Mouse (Mus musculus): ENCODE results near the gene Nup35. TPM values are rescaled to one million over a fixed set of nuclear protein-coding genes. Genes with fewer than 3 reads are reported as not detected.

Nup35 gene
- polyA plus RNA-seq, 1 experiment from 2014 or later: 53.1 TPM

- whole genome bisulfite sequencing: 73% methylated on average over 3 of the region's 3 CpGs
- H3K27ac ChIP-seq (ENCODE audit: low read length): no peak overlapping the region
- no peak for ATAC-seq (ENCODE audit: low read depth)
Observed at GRCm38 (mm10) chr2:80621921-80622320, 4.9 kb downstream of the Nup35 start.

GRCm38 (mm10) chr2:80624523-80624922 is 7.5 kb downstream of the Nup35 start:
- WGBS: 94% methylated on average over 4 of the region's 4 CpGs
- no peak for ATAC-seq (ENCODE audit: low read depth)
- Histone ChIP-seq H3K9me3 (ENCODE audit: control insufficient read depth, low read length) (no peaks in the 10 kb centered on the region), H3K36me3 (ENCODE audit: control insufficient read depth, insufficient read depth, low read length) (peaks cover 5% of the 10 kb centered on the region; the same call in 1 of the 2 replicates), H3K4me1 (replicated peaks; ENCODE audit: control insufficient read depth, insufficient read depth, low read length) (no peaks in the 10 kb centered on the region), H3K4me3 (ENCODE audit: low read length) (no peak overlapping the region), H3K27me3 (ENCODE audit: control insufficient read depth, insufficient read depth, low read depth, low read length) (no peaks in the 10 kb centered on the region), H3K9ac (ENCODE audit: low read length) (no peak overlapping the region), H3K27ac (ENCODE audit: low read length) (no peak overlapping the region), H3K4me2 (ENCODE audit: low read depth, low read length) (no peak overlapping the region)

More at GRCm38 (mm10) chr2:80621921-80622320, 4.9 kb downstream of the Nup35 start:
- Histone ChIP-seq H3K9ac (ENCODE audit: low read length) (no peak overlapping the region), H3K27me3 (ENCODE audit: control insufficient read depth, insufficient read depth, low read depth, low read length) (no peaks in the 10 kb centered on the region), H3K36me3 (ENCODE audit: control insufficient read depth, insufficient read depth, low read length) (peaks cover 5% of the 10 kb centered on the region; the same call in 1 of the 2 replicates), H3K4me2 (ENCODE audit: low read depth, low read length) (no peak overlapping the region), H3K9me3 (ENCODE audit: control insufficient read depth, low read length) (no peaks in the 10 kb centered on the region), H3K4me3 (ENCODE audit: low read length) (no peak overlapping the region), H3K4me1 (replicated peaks; ENCODE audit: control insufficient read depth, insufficient read depth, low read length) (peaks cover 5% of the 10 kb centered on the region; the same call in 1 of the 2 replicates)

- Histone ChIP-seq H3K36me3 (ENCODE audit: control insufficient read depth, insufficient read depth, low read length) (0 out of 2 replicates have a peak, but pooled peaks cover 3% of the 10 kb centered on the region), H3K9ac (ENCODE audit: low read length) (no peak overlapping the region), H3K4me2 (ENCODE audit: low read depth, low read length) (no peak overlapping the region), H3K27me3 (ENCODE audit: control insufficient read depth, insufficient read depth, low read depth, low read length) (no peaks in the 10 kb centered on the region), H3K9me3 (ENCODE audit: control insufficient read depth, low read length) (no peaks in the 10 kb centered on the region), H3K27ac (ENCODE audit: low read length) (no peak overlapping the region), H3K4me3 (ENCODE audit: low read length) (no peak overlapping the region), H3K4me1 (replicated peaks; ENCODE audit: control insufficient read depth, insufficient read depth, low read length) (no peaks in the 10 kb centered on the region)
- ATAC-seq (ENCODE audit: low read depth): peak; percentile 76
- 72% methylated on average over 13 of the region's 13 CpGs for WGBS
Observed at GRCm38 (mm10) chr2:80632336-80633026, 15.4 kb downstream of the Nup35 start.

- H3K27me3 ChIP-seq (ENCODE audit: control insufficient read depth, insufficient read depth, low read depth, low read length): no peaks in the 10 kb centered on the region
- peak overlapping the region; percentile 63 for H3K4me3 ChIP-seq (ENCODE audit: low read length)
- peak overlapping the region; percentile 74 for H3K4me2 ChIP-seq (ENCODE audit: low read depth, low read length)
- H3K27ac ChIP-seq (ENCODE audit: low read length): no peak overlapping the region; the same call in 1 of the 2 replicates
- H3K9me3 ChIP-seq (ENCODE audit: control insufficient read depth, low read length): no peaks in the 10 kb centered on the region
- peak; percentile 98 for ATAC-seq (ENCODE audit: low read depth)
- under 1% methylated on average over 45 of the region's 45 CpGs for WGBS
- H3K4me1 ChIP-seq (replicated peaks; ENCODE audit: control insufficient read depth, insufficient read depth, low read length): peaks cover 5% of the 10 kb centered on the region
- H3K36me3 ChIP-seq (ENCODE audit: control insufficient read depth, insufficient read depth, low read length): peaks cover 7% of the 10 kb centered on the region
- H3K9ac ChIP-seq (ENCODE audit: low read length): peak overlapping the region; percentile 71
Observed at GRCm38 (mm10) chr2:80638364-80639241, 21.6 kb downstream of the Nup35 start.

GRCm38 (mm10) chr2:80639398-80639797 is 22.4 kb downstream of the Nup35 start:
- Histone ChIP-seq H3K4me1 (replicated peaks; ENCODE audit: control insufficient read depth, insufficient read depth, low read length) (peaks cover 5% of the 10 kb centered on the region), H3K9me3 (ENCODE audit: control insufficient read depth, low read length) (no peaks in the 10 kb centered on the region), H3K36me3 (ENCODE audit: control insufficient read depth, insufficient read depth, low read length) (peaks cover 12% of the 10 kb centered on the region), H3K4me2 (ENCODE audit: low read depth, low read length) (peak overlapping the region; percentile 74), H3K27me3 (ENCODE audit: control insufficient read depth, insufficient read depth, low read depth, low read length) (no peaks in the 10 kb centered on the region), H3K9ac (ENCODE audit: low read length) (peak overlapping the region; percentile 71), H3K4me3 (ENCODE audit: low read length) (peak overlapping the region; percentile 63), H3K27ac (ENCODE audit: low read length) (no peak overlapping the region)
- no peak for ATAC-seq (ENCODE audit: low read depth)
- 10% methylated on average over 8 of the region's 8 CpGs for WGBS

- Histone ChIP-seq H3K36me3 (ENCODE audit: control insufficient read depth, insufficient read depth, low read length) (peaks cover 13% of the 10 kb centered on the region), H3K9me3 (ENCODE audit: control insufficient read depth, low read length) (no peaks in the 10 kb centered on the region), H3K4me1 (replicated peaks; ENCODE audit: control insufficient read depth, insufficient read depth, low read length) (peaks cover 5% of the 10 kb centered on the region), H3K27me3 (ENCODE audit: control insufficient read depth, insufficient read depth, low read depth, low read length) (no peaks in the 10 kb centered on the region), H3K4me3 (ENCODE audit: low read length) (peak overlapping the region; percentile 16; the same call in 1 of the 2 replicates), H3K9ac (ENCODE audit: low read length) (no peak overlapping the region), H3K27ac (ENCODE audit: low read length) (no peak overlapping the region), H3K4me2 (ENCODE audit: low read depth, low read length) (peak overlapping the region; percentile 74)
- no peak for ATAC-seq (ENCODE audit: low read depth)
- WGBS: 34% methylated on average over 3 of the region's 3 CpGs
Observed at GRCm38 (mm10) chr2:80639864-80640263, 22.8 kb downstream of the Nup35 start.

GRCm38 (mm10) chr2:80661414-80661813 is 44.4 kb downstream of the Nup35 start:
- Histone ChIP-seq H3K36me3 (ENCODE audit: control insufficient read depth, insufficient read depth, low read length) (peaks cover 8% of the 10 kb centered on the region), H3K27me3 (ENCODE audit: control insufficient read depth, insufficient read depth, low read depth, low read length) (no peaks in the 10 kb centered on the region), H3K9me3 (ENCODE audit: control insufficient read depth, low read length) (no peaks in the 10 kb centered on the region), H3K4me3 (ENCODE audit: low read length) (no peak overlapping the region), H3K4me2 (ENCODE audit: low read depth, low read length) (no peak overlapping the region), H3K27ac (ENCODE audit: low read length) (no peak overlapping the region), H3K4me1 (replicated peaks; ENCODE audit: control insufficient read depth, insufficient read depth, low read length) (no peaks in the 10 kb centered on the region), H3K9ac (ENCODE audit: low read length) (no peak overlapping the region)
- no peak for ATAC-seq (ENCODE audit: low read depth)

GRCm38 (mm10) chr2:80662682-80663081 is 45.6 kb downstream of the Nup35 start:
- Histone ChIP-seq H3K4me3 (ENCODE audit: low read length) (no peak overlapping the region), H3K9ac (ENCODE audit: low read length) (no peak overlapping the region), H3K9me3 (ENCODE audit: control insufficient read depth, low read length) (no peaks in the 10 kb centered on the region), H3K27me3 (ENCODE audit: control insufficient read depth, insufficient read depth, low read depth, low read length) (no peaks in the 10 kb centered on the region), H3K36me3 (ENCODE audit: control insufficient read depth, insufficient read depth, low read length) (peaks cover 4% of the 10 kb centered on the region; the same call in 1 of the 2 replicates), H3K4me2 (ENCODE audit: low read depth, low read length) (no peak overlapping the region), H3K27ac (ENCODE audit: low read length) (no peak overlapping the region), H3K4me1 (replicated peaks; ENCODE audit: control insufficient read depth, insufficient read depth, low read length) (no peaks in the 10 kb centered on the region)
- 97% methylated on average over 2 of the region's 2 CpGs for WGBS
- ATAC-seq (ENCODE audit: low read depth): no peak

GRCm38 (mm10) chr2:80667396-80667964 is 50.4 kb downstream of the Nup35 start:
- peaks cover under 1% of the 10 kb centered on the region; the same call in 1 of the 2 replicates for H3K36me3 ChIP-seq (ENCODE audit: control insufficient read depth, insufficient read depth, low read length)
- ATAC-seq (ENCODE audit: low read depth): no peak
- no peak overlapping the region for H3K4me3 ChIP-seq (ENCODE audit: low read length)
- no peaks in the 10 kb centered on the region for H3K27me3 ChIP-seq (ENCODE audit: control insufficient read depth, insufficient read depth, low read depth, low read length)
- no peak overlapping the region for H3K4me2 ChIP-seq (ENCODE audit: low read depth, low read length)
- 86% methylated on average over 5 of the region's 5 CpGs for WGBS
- H3K4me1 ChIP-seq (replicated peaks; ENCODE audit: control insufficient read depth, insufficient read depth, low read length): no peaks in the 10 kb centered on the region
- H3K9me3 ChIP-seq (ENCODE audit: control insufficient read depth, low read length): no peaks in the 10 kb centered on the region
- no peak overlapping the region for H3K9ac ChIP-seq (ENCODE audit: low read length)
- no peak overlapping the region for H3K27ac ChIP-seq (ENCODE audit: low read length)
